9 mouse cellular contexts compared by ENCODE assay signal in the genomic region with DNA sequence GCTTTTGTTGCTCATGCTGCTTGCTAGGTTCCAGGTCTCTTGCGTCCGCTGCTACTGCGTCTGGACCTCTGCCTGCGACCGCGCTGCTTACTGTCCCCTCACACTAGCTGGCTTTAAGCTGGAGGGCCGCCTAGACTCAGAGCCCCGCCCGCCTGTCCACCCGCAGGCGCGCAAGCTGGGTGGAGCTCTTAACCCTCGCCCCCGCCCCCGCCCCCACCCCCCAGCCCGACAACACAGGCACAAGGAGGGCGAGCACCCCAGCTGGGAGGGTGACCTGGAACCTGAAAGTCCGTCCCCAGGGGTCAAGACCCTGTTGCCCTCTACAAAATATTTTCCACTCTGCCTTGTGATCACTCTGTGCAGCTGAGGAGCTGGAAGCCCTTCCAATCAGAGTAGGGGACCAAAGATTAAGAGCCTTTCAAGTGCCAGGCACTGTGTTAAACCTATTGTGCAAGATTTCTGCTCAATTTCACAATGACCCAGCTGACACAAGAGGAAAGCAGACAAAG. TPM values are rescaled to one million over a fixed set of nuclear protein-coding genes. Genes with fewer than 3 reads are reported as not detected.
DNase-seq lines count a peak whose midpoint lies in the region; ATAC-seq lines count a peak whose summit lies in the region.
"Had no signal": no experiment of that assay in that cellular context is flagged by ENCODE, and none has a peak within 500 bp of the region (broad histone marks: within the 10 kb centered on the region; RNA-seq: fewer than 3 reads in every experiment).

A gene (minus strand): TSS at position 106 of the 509 bp plus-strand sequence.

- peak; percentile 18 for DNase-seq in ovary, adult 18-20 months (ENCODE audit: low spot score)
- no peak for DNase-seq in ovary, postnatal 10 days (ENCODE audit: low spot score)
- peak; percentile 9 for DNase-seq in heart, postnatal 25 days (ENCODE audit: low spot score)
- DNase-seq in layer of hippocampus, postnatal 14 days (ENCODE audit: low spot score in 2 of 2) = peak in 1 of 2 experiments; percentile 4
- peak; percentile 57 for DNase-seq in lung, postnatal 10 days
- peak; percentile 8 for DNase-seq in right cerebral cortex, postnatal 4 days
- no peak for DNase-seq in MN1 (ENCODE audit: low spot score)

- no peak within 1 kb of the TSS for H3K27ac ChIP-seq in forebrain, embryonic 13.5 days
- H3K27ac ChIP-seq: macrophage had no signal

- H3K4me1 ChIP-seq in forebrain, embryonic 13.5 days = no peaks in the 10 kb centered on the region

- H3K36me3 ChIP-seq in forebrain, embryonic 13.5 days (ENCODE audit: poor library complexity, severe bottlenecking) = no peaks in the 10 kb centered on the region

- no peaks in the 10 kb centered on the region for H3K27me3 ChIP-seq in forebrain, embryonic 13.5 days

- no peak within 1 kb of the TSS for H3K9ac ChIP-seq in forebrain, embryonic 13.5 days

- intact Hi-C loops in heart, postnatal 25 days (cut with DNase I) = no loop called here

- no peaks in the 10 kb centered on the region for H3K9me3 ChIP-seq in forebrain, embryonic 13.5 days (replicated peaks)

- H3K4me3 ChIP-seq in forebrain, embryonic 13.5 days = peak within 1 kb of the TSS; percentile 25

- WGBS in forebrain, embryonic 13.5 days = 35% methylated on average over 12 of the region's 18 CpGs

- H3K4me2 ChIP-seq in forebrain, embryonic 13.5 days = peak within 1 kb of the TSS; percentile 52

- peak; percentile 55; the same call in 1 of the 2 replicates for ATAC-seq in forebrain, embryonic 13.5 days

RNA-seq across cellular contexts. Expression of the gene that starts here (rescaled TPM):
- polyA plus RNA-seq in forebrain, embryonic 13.5 days (2015; fragmentation: Nextera tagmentation; extraction: Ambion mirVana) = 1.6 and 1.7 TPM in 2 replicates
- 10 to 100 TPM; 23.4 to 29.4 TPM for total RNA-seq in heart, postnatal 25 days (2021)
- total RNA-seq in layer of hippocampus, postnatal 14 days (2021) = 10 to 100 TPM; 11.1 to 15.1 TPM

Comparison
In these comparisons a context has a peak if more than half of its experiments do, and no peak if none do; other contexts are left out.
1. DNase-seq: peak in ovary, adult 18-20 months (single experiment), heart, postnatal 25 days (single experiment), lung, postnatal 10 days (single experiment) and right cerebral cortex, postnatal 4 days (single experiment); none in ovary, postnatal 10 days (single experiment) and MN1 (single experiment).